Mouse (Mus musculus) adrenal gland, adult 18-20 months (tissue): ENCODE results near the gene Gm28048. TPM values are rescaled to one million over a fixed set of nuclear protein-coding genes. Genes with fewer than 3 reads are reported as not detected.

ENCODE experiments used
- DNase-seq, 2 experiments: peaks; one replicate each; pipeline ENCODE4 v3.0.0; 2021 to 2022; ENCODE audit warnings: low spot score in 2 of 2
- total RNA-seq, 2 experiments: library from RNA; stranded (reverse); gene quantifications; 1 replicate in 1 of 2; 2 replicates in 1 of 2; pipeline ENCODE4 v1.2.3; 2021

The Gm28048 gene
- total RNA-seq, 2 experiments from 2014 or later, result 23.9 to 39.5 TPM

GRCm38 (mm10) chr11:22892466-22892865, 89.4 kb downstream of the Gm28048 start:
- no peak for DNase-seq

DNA sequence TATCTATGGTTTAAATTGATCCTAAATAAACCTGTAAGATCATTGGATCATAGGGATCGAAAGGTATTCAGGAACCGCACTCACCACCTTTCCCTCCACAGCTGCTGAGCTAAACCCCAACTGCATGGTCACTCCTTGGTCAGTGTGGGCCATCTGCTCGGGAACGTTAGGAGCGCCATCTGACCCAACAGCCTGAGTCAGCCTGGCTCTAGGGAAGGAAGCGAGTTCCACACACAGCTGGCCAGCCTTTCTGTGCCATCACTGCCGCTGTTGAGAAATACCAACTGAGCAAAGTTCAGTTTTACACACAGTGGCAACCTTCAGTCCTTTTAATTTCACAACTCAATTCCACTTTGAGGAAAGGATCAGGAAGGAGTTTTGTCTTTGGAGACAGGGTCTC, 90.0 kb downstream of the Gm28048 start:
- DNase-seq, result no peak

DNA sequence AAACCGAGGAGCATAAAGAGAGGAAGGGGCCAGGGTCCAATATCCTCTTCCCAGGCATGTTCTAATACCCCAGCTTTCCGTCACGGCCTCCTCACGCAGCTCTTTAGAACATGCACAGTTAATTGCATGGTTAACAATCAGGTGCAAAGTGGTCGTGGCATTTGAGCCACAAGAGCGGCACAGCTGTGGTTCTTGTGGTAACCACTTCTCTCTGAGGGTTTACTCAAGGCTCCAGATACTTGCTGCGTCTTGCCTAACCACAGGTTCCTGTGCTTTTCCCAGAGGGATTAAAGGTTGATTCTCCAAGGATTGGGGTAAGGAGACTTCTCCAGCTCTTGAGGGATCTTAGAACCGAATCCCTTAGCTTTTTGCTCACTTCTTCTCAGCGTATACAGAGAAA, 90.6 kb downstream of the Gm28048 start:
- no peak for DNase-seq

DNA sequence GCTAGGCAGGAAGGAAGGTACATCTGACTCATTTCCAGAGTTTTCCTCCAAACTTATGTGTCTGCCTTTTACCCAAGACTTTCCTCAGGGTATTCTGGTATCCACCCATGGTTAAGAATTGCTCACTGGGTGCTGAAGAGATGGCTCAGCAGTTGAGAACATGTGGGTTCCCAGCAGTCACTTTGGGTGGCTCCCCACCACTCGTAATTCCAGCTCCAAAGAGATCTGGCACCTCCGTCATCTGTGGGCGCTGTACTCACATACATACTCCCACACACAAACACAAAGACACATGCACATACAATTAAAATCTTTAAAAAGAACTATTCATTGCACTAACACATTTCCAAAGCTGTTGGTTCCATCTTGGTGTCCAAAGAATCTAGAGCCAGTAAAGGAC, 92.7 kb downstream of the Gm28048 start:
- DNase-seq, result no peak

GRCm38 (mm10) chr11:22886991-22887390, 94.9 kb downstream of the Gm28048 start:
- no peak for DNase-seq

GRCm38 (mm10) chr11:22885350-22885749, 96.5 kb downstream of the Gm28048 start:
- no peak for DNase-seq

GRCm38 (mm10) chr11:22883676-22884075, 98.2 kb downstream of the Gm28048 start:
- DNase-seq, result no peak

DNA sequence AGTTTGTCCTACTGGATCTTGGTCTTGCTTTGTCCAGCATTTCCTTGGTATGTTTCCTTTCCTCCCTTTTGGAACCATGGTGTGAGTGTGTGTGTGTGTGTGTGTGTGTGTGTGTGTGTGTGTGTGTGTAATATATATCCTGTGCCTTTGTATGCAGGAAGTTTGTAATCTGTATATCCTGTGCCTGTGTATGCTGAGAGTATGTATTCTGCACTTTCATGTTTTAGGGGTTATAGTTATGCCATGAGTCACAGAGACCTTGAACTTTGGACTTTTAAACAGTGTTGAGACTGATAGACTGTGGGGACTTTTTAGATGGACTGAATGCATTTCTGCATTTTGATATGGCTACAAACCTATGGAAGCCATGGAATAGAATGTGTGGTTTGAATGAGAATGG, 99.0 kb downstream of the Gm28048 start:
- no peak for DNase-seq

DNA sequence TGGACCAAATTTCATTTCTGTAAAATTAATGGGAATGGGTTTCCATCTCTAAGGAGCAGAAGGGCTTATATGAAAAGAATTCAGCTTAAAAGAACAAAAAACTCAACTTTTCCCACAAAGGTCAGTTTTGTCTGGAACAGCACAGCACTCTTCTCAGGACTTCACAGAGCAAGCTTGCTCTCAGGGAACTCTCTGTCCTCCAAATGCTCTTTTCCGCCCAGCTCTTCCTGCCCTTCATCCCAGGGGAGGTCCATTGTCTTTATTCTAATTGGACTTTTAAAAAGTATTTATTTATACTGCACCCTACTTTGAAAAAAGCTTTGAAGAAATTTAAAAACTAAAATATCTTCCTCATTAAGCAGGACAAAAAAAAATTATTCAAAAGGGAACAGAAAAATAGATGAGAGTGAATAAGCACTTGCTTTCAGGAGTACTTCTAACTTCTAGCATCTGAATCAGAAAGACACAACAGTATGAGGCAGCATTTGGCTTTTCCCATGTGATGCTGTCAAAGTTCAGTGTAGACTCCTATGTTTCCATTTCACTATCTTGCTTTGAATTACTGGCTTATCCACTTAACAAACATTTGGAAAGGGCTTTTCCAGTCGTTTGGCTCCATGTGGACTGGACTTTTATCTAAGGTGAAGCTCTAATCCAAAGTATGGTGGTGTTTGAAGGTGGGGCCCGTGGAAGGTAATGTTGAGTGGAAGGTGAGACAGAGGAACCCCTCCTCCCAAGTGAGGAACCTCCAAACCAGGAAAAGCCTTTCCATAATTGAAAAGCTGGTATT, 101.3 kb downstream of the Gm28048 start:
- no peak for DNase-seq

DNA sequence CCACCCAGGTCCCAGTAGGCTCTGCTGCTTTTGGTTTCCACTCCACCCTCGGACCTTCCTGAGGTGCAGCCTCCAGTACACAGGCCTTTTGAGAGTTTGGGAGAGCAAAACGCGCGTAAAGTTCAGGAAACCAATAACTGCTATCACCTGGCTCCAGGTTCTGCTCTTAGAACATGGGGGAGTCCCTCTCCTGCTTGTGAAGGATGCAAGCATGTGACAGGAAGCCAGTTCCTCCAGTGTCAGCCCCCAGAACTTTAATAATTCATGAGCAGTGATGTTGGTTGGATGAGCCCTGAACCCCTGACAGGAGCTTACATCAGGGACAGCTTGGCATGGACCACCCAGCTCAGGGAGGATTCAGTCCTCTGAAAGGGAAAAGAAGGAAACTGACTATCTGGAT, 102.2 kb downstream of the Gm28048 start:
- no peak for DNase-seq

GRCm38 (mm10) chr11:22876680-22877330, 105.1 kb downstream of the Gm28048 start:
- DNase-seq, result no peak

GRCm38 (mm10) chr11:22875279-22875678, 106.6 kb downstream of the Gm28048 start:
- no peak for DNase-seq

DNA sequence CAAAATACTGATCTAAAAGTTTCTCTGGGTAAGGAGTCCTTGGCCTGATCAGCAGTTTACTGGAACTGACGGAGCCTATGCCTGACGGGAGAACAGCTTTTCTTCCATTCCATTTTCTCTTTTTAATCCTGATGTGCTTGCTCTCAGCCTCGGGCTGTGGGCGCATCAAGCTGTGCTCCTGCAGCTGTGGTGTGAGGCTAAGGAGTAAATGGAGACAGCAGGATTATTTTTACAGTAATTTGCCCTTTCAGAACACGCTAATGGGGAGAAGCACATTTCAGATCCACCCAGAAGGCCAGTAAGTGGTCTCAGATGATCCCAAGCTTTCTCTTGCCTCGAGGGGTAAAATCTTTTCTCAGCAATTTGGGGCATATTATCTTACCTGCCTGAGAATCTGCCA, 107.1 kb downstream of the Gm28048 start:
- DNase-seq, result no peak

GRCm38 (mm10) chr11:22873383-22873782, 108.5 kb downstream of the Gm28048 start:
- DNase-seq, result no peak

DNA sequence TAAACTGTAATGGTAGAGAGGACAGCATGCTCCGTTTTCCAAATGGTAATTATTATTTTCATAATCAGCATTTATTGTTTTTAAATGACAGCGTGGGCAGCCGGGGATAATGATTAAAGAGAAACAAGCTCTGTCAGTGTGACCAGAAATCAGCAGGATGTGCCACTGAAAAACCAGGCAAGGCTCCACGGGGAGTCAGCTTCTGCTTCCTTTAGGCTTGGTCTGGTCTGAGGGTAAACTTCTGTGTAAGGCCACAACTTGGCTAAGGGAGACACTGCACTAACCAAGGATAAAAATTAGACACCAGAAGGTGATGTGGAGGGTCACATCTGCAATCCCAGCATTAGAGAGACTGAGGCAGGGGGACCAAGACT, 109.6 kb downstream of the Gm28048 start:
- DNase-seq, result no peak

DNA sequence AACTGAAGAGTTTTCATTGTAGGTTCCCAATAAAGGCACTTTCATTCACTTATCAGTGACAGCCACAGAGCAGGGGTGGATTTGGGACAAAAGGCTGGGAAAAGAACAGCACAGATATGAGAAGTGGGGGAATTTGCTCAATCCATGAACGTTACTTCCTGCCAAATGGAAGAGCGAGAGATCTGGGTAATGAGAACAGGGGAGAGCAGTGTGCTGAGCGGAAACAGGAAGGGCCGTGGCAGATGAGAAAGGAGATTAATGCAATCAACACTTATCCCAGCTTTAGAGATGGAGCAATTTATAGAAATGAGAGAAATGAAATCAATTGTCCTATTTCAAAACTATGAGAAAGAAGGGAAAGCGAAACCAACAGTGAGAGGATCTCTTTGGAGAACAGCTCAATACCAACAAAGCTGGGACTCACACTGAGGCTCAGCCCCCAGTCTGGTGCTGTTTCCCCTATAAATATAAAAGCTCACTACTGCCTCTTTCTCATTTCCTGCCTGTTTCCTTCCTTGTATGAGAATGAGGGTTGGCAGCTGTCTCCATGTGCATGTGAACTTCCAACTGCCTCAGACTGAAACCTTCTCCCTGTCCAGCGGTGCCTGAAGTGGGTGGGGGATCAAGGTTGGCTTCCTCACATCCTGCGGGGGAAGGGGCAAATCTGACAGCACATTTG, 110.1 kb downstream of the Gm28048 start:
- no peak for DNase-seq

DNA sequence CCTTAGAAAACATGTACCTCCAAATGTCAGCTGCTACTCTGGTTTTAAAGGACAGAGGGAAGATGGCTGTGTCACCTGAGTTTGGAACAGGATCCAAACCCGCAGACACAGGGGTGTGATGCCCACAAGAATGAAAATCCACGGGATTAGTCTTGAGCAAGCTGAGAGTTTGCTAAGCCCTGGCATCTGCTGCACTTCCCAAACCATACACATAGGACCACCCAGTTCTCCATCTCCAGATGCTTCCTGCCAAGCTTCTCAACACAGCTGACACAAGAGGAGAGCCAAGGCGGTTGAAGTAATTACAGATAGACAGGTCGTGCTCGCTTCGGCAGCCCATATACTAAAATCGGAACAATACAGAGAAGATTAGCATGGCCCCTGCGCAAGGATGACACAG, 113.3 kb downstream of the Gm28048 start:
- no peak for DNase-seq

- no peak for DNase-seq
These were observed 114.2 kb downstream of the Gm28048 start for GRCm38 (mm10) chr11:22867691-22868090.

- no peak for DNase-seq
These were observed 116.1 kb downstream of the Gm28048 start for GRCm38 (mm10) chr11:22865635-22866246.

DNA sequence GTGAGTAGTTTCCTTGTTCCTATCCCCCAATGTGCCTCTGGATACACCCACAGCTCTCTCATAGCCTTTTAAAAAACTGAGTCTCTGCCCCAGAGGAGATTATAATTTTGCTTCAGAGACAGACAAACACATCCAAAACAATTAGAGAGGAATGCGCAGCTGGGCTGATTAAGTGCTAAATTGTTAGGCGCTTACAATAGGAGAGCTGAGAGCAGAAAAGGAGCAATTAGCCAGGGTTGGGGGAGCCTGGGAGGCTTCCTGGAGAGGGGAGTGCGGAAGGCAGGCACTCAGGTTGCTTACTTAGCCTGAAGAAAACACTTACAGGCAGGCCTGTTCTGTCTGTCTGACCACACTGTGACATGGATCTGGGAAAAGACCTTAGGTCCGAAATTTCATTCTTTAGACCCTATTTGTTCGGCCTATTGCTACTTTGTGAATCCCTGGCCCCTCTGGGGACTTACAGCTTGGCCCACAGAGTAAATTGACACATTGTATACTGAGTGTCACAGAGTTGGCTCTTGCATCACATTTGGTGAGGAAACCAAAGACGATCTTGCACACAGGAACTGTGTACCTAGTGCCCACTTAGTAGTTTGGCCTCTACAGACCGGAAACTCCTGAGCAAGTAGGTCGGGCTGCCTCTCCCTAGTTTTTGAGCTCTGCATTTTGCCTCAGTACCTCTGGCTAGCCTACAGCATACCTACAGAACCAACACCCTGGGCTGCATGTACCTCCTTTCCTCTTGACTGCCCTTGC, 117.4 kb downstream of the Gm28048 start:
- DNase-seq, result no peak

DNA sequence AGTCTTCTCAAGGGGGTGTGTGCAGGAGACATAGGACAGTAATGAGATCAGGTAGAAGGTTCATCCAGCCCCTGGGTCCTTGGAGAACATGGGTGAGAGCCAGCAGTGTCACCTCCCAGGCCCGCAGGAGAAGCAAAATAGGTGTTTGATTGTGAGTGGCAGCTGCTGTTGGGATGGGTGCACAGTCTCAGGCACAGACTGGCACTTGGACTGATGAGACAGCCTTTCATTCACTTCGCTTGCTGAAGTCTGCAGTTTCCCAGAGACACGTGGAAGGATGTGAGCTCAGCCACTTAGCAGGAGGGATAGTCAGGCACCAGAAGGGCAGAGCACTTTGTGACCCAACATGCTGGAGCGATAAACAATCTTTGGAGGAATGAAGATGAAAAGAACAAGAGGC, 118.3 kb downstream of the Gm28048 start:
- DNase-seq, result no peak
